Mouse (Mus musculus) limb, embryonic 15.5 days (tissue): ENCODE data around the gene Vapa. TPM values are rescaled to one million over a fixed set of nuclear protein-coding genes. Genes with fewer than 3 reads are reported as not detected.
"Not testable (repeated sequence)": the region's sequence is repeated elsewhere in the genome, so short reads cannot be mapped to it uniquely, and the experiment has no call there.

Source experiments
- ATAC-seq: fragments of 200-750 bp; cut with Nextera tagmentation; 2 replicates; pipeline ENCODE4 v1.8.0; 2017; ENCODE audit warnings: low read depth, moderate TSS enrichment; ENCODE audit not compliant: insufficient number of reproducible peaks, low FRiP score, low TSS enrichment
- H3K27ac ChIP-seq: fragments of 300-500 bp; sonication (generic); 2 replicates; pipeline ENCODE4 v1.5.1; 2015; ENCODE audit warnings: moderate library complexity, mild to moderate bottlenecking, inconsistent platforms
- H3K27me3 ChIP-seq: fragments of 300-500 bp; sonication (generic); 2 replicates; pipeline ENCODE4 v1.6.1; 2015; ENCODE audit warnings: inconsistent platforms
- H3K36me3 ChIP-seq: fragments of 300-500 bp; sonication (generic); 2 replicates; pipeline ENCODE4 v1.6.1; 2015; ENCODE audit warnings: inconsistent platforms
- H3K4me1 ChIP-seq: fragments of 300-500 bp; sonication (generic); 2 replicates; pipeline ENCODE4 v1.6.1; 2015; ENCODE audit warnings: inconsistent platforms
- H3K4me2 ChIP-seq: fragments of 300-500 bp; sonication (generic); 2 replicates; pipeline ENCODE4 v1.6.1; 2015; ENCODE audit warnings: mild to moderate bottlenecking, inconsistent platforms
- H3K4me3 ChIP-seq: fragments of 300-500 bp; sonication (generic); 2 replicates; pipeline ENCODE4 v1.5.1; 2015; ENCODE audit warnings: mild to moderate bottlenecking, inconsistent platforms
- H3K9ac ChIP-seq: fragments of 300-500 bp; sonication (generic); 2 replicates; pipeline ENCODE4 v1.6.1; 2015; ENCODE audit warnings: inconsistent platforms
- H3K9me3 ChIP-seq: fragments of 300-500 bp; sonication (generic); 2 replicates; pipeline ENCODE4 v1.6.1; 2016; ENCODE audit warnings: inconsistent platforms
- WGBS: fragments of 180-500 bp; shearing (Covaris S2); methylation state at CpG from one replicate; pipeline ENCODE4 v1.1.7; 2015; 5-methylcytosine and 5-hydroxymethylcytosine counted together
- polyA plus RNA-seq: library from polyadenylated mRNA; unstranded; fragments of >200 nt; fragmentation: Nextera tagmentation; extraction: Ambion mirVana; gene quantifications from 2 replicates; pipeline ENCODE4 v1.2.1, GENCODE M21; 2015

Gene Vapa
- polyA plus RNA-seq, 1 experiment from 2014 or later = 181 TPM

DNA sequence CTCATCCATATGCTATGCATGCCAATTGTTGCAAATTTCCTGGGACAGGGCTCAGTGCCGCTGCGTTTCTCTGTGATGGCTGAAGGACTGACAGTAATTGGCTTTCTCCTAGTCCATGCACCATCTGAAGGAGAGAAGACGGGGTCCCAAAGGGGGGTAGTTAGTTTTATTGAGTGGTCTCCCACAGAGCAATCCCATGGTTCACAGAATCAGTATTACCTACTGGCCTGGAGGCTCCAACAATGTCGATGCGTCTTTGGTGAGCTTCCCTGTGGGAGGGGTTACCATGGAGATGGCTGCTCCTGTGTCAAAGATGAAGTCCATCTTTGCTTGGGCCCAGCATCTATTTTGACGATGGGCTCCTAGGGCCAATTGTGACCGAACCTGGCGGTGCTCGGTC is 54.6 kb downstream of the Vapa start:
- Histone ChIP-seq H3K4me1 (peaks cover 5% of the 10 kb centered on the region), H3K4me2 (no peak overlapping the region)
- no peak for ATAC-seq

DNA sequence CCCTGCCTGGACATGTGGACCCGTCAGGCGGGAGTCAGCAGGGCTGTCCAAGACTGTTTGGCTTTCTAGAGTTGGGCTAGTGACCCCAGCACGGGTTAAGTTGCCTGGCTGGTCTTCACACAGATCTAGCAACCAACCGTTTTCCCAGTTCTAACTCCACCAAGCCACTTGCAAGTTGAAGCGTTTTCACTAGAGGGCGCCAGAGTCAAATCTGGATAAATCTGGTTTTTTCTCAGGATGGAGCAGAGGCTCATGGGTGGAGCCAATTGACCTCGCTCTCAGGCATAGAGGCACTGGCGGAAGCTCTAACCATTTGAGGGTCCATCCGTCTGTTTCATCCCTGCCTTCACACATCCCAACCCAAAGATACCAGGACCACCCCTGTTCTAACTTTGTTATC is 55.1 kb downstream of the Vapa start:
- no peaks in the 10 kb centered on the region for H3K36me3 ChIP-seq
- no peak for ATAC-seq
- no peak overlapping the region for H3K4me3 ChIP-seq
- H3K27me3 ChIP-seq = no peaks in the 10 kb centered on the region
- 40% methylated on average over 9 of the region's 9 CpGs for WGBS
- H3K4me1 ChIP-seq = peaks cover 5% of the 10 kb centered on the region
- H3K9ac ChIP-seq = no peak overlapping the region
- no peak overlapping the region for H3K4me2 ChIP-seq
- no peak overlapping the region for H3K27ac ChIP-seq
- no peaks in the 10 kb centered on the region for H3K9me3 ChIP-seq

More for the DNA sequence above, 54.6 kb downstream of the Vapa start:
- H3K36me3 ChIP-seq = no peaks in the 10 kb centered on the region
- H3K9me3 ChIP-seq = no peaks in the 10 kb centered on the region
- H3K4me3 ChIP-seq = no peak overlapping the region
- no peak overlapping the region for H3K27ac ChIP-seq
- 71% methylated on average over 9 of the region's 9 CpGs for WGBS
- no peaks in the 10 kb centered on the region for H3K27me3 ChIP-seq
- H3K9ac ChIP-seq = no peak overlapping the region

DNA sequence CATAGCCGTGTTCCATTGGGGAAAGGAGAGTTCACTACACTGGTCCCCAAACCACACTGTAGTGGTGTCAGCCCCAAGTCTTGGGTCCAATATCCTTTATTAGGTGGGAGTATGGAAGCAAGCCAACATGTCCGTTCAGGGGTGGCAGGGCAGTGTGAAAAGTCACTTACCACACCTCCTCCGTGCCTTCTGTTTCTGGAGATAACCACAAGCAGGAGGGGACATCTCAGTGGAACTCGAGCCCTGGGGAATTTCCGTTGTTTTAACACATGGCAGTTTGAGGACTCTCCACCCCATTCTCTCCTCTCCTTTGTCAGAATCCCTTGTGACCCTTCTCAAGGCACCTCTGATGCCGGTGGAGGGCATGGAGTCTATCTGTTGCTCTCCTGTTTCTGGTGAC is 56.1 kb downstream of the Vapa start:
- no peak overlapping the region for H3K9ac ChIP-seq
- WGBS = 74% methylated on average over 6 of the region's 6 CpGs
- peaks cover 5% of the 10 kb centered on the region for H3K4me1 ChIP-seq
- ATAC-seq = no peak
- H3K27ac ChIP-seq = no peak overlapping the region
- no peaks in the 10 kb centered on the region for H3K27me3 ChIP-seq
- no peak overlapping the region for H3K4me2 ChIP-seq
- H3K4me3 ChIP-seq = no peak overlapping the region
- no peaks in the 10 kb centered on the region for H3K36me3 ChIP-seq
- H3K9me3 ChIP-seq = no peaks in the 10 kb centered on the region

DNA sequence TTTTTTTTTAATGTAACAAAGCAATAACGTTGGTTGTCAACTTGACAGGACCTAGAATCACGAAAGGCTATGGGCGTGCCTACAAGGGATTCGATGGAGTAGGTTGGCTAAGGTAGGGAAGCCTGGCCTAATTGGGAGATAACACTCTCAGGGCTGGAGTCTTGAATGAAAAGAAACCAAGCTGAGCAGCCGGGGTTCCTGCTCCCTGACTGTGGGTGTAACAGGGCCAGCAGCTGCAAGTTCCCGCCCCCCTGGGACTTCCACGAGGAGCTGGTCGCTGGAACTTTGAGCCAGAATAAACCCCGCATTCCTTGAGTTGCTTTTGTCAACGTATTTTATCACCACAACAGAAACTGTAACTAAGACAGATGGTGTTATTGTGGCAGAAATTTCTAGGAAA is 56.6 kb downstream of the Vapa start:
- Histone ChIP-seq H3K36me3 (no peaks in the 10 kb centered on the region), H3K27ac (no peak overlapping the region), H3K4me3 (no peak overlapping the region), H3K9ac (no peak overlapping the region), H3K9me3 (no peaks in the 10 kb centered on the region), H3K27me3 (no peaks in the 10 kb centered on the region), H3K4me2 (no peak overlapping the region), H3K4me1 (peaks cover 5% of the 10 kb centered on the region)
- WGBS = 60% methylated on average over 10 of the region's 10 CpGs
- ATAC-seq = no peak

DNA sequence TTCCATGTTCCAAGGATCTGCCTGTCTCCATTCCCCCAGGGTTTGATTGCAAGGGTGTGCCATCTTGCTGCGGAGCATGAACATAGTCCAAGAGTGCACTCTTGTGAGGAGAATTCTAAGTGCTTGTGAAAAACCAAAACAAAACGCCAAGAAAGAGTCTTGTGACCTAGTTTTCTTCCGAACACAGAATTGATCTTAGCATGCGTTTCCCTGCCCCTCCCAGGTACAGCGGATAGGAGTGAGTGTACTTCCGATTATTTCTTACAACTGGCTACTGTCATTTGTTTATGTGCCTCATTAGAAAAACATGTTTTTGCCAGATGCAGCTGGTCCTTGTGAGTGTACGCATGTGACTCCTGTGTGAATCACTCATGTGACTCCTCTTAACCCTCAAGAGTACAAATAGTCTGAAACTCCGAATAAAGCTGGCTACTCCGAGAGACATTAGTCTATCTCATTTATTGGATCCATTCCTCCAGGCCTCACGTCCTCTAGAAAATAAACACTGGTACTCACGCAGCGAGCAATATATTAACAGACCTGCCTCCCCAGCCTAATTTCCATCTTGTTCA is 60.8 kb downstream of the Vapa start:
- Histone ChIP-seq H3K9ac (no peak overlapping the region), H3K4me1 (no peaks in the 10 kb centered on the region), H3K36me3 (no peaks in the 10 kb centered on the region), H3K27me3 (no peaks in the 10 kb centered on the region), H3K4me3 (no peak overlapping the region), H3K4me2 (no peak overlapping the region), H3K9me3 (no peaks in the 10 kb centered on the region), H3K27ac (no peak overlapping the region)
- 70% methylated on average over 12 of the region's 12 CpGs for WGBS
- no peak for ATAC-seq

DNA sequence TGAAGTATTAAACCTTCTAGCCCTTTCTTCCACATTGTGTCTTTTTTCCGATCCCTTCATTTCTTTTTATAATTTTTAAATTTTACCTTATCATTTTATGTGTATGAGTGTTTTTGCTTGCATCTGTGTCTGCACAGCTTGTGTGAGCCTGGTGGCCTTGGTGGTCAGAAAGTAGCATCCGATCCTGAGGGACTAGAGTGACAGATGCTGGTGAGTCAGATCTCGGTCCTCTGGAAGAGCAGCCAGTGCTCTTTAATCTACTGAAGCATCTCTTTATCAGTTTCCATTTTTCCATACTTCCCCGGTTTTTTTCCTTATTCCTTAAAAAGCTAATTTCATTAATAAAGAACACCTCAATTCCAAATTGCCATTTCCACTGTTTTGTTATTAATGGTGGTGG is 63.0 kb downstream of the Vapa start:
- Histone ChIP-seq H3K36me3 (no peaks in the 10 kb centered on the region), H3K4me3 (no peak overlapping the region), H3K27ac (no peak overlapping the region), H3K4me1 (no peaks in the 10 kb centered on the region), H3K9me3 (no peaks in the 10 kb centered on the region), H3K4me2 (no peak overlapping the region), H3K27me3 (no peaks in the 10 kb centered on the region), H3K9ac (no peak overlapping the region)
- ATAC-seq = no peak
- WGBS = 86% methylated on average over 4 of the region's 4 CpGs

DNA sequence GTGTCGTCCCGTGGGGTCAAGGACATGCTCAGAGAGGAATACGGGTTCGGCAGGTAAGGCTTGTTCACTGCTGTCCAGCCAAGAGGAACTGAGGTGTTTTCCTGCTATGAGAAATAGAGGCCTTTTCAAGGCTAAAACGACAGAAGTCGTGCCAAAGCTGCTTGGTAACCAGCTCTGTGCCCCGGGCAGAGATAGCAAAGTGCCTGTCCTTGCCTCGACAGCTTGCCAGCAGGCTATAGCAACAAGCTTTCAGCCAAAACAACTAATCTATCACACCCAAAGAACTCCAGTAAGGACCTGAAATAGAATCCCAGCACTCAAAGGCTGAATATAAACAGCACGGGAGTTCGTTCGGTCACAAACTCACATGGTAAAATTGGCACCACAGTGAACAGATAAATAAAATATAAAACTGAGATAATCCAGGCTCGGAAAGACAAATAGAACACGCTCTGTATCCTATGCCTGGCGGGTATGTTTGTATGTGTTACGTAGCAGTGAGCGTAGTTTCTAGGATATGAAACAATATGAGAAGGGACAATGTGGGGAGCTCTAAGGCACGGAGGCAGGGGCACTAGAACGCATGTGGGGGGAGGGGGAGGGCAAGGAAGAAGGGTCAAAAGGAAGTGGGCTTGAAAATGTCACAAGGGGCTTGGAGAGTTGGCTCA is 64.5 kb downstream of the Vapa start:
- H3K36me3 ChIP-seq = no peaks in the 10 kb centered on the region
- no peak overlapping the region for H3K27ac ChIP-seq
- H3K4me3 ChIP-seq = no peak overlapping the region
- H3K9ac ChIP-seq = no peak overlapping the region
- 72% methylated on average over 18 of the region's 18 CpGs for WGBS
- H3K4me2 ChIP-seq = no peak overlapping the region
- no peaks in the 10 kb centered on the region for H3K4me1 ChIP-seq
- no peaks in the 10 kb centered on the region for H3K27me3 ChIP-seq
- no peaks in the 10 kb centered on the region for H3K9me3 ChIP-seq
- no peak for ATAC-seq

DNA sequence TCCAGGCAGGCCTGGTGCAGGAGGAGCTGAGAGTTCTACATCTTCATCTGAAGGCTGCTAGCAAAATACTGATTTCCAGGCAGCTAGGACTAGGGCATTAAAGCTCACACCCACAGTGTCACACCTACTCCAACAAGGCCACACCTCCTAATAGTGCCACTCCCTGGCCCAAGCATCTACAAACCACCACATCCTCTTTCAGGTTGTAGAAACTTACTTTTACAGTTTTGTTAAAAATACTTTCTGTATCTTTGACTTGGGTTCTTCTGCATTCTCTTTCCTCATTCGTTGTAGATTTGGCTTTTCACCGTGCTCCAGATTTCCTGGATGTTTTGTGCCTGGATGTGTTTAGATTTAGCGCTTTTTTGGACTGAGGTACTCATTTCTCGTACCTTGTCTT is 67.1 kb downstream of the Vapa start:
- not testable (repeated sequence) for ATAC-seq, H3K27ac ChIP-seq, H3K27me3 ChIP-seq, H3K9ac ChIP-seq, H3K36me3 ChIP-seq, H3K4me1 ChIP-seq, H3K9me3 ChIP-seq, H3K4me3 ChIP-seq, H3K4me2 ChIP-seq
- WGBS = 92% methylated on average over 4 of the region's 4 CpGs

DNA sequence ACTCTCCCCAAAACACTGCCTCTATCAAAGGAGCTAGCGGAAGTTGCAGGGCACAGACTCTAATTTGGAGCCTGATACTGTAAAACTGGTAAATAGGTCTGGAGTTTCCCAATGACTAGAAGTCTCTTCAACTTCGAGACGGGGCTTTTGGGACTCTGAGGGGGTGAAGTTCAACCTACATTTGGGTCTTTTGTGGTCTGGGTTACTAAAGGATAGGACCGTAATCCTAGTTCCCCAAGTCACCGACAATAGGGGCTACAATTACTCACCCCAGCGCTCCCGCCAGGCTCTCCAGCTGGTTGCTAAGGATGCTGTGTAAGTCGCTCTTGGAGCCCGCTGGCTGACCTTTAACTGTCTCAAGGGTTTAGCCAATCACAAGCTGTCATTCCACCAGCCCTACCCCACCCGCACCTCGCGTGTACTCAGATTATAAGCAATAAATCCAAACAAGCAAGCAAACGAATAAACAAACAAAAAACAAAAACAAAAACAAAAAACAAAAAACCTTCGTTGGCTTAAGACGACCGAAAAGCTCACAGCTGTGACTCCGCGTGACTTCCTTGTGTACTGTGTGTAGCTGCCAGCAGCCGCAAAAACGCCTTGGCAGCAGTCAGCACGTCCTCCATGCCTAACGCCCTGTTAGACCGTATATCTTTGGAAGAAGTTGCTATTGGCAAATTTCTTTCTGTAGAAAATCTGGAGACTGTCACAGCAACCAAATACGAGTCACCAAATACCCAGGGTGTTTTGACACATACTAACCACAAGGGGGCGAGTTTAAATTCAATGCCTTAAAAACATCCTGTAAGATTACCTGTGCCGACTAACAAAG is 72.7 kb downstream of the Vapa start, which contains the start of gene Tmem232:
Gene Tmem232 (minus strand): TSS at position 342 of the 832 bp plus-strand sequence.
- H3K36me3 ChIP-seq = no peaks in the 10 kb centered on the region
- peak within 1 kb of the TSS; percentile 48 for H3K4me2 ChIP-seq
- peaks cover 10% of the 10 kb centered on the region; the same call in 1 of the 2 replicates for H3K4me1 ChIP-seq
- H3K27me3 ChIP-seq = no peaks in the 10 kb centered on the region
- H3K27ac ChIP-seq = no peak within 1 kb of the TSS
- H3K4me3 ChIP-seq = peak within 1 kb of the TSS; percentile 30
- WGBS = 13% methylated on average over 26 of the region's 26 CpGs
- no peak for ATAC-seq
- H3K9me3 ChIP-seq = no peaks in the 10 kb centered on the region
- no peak within 1 kb of the TSS for H3K9ac ChIP-seq

DNA sequence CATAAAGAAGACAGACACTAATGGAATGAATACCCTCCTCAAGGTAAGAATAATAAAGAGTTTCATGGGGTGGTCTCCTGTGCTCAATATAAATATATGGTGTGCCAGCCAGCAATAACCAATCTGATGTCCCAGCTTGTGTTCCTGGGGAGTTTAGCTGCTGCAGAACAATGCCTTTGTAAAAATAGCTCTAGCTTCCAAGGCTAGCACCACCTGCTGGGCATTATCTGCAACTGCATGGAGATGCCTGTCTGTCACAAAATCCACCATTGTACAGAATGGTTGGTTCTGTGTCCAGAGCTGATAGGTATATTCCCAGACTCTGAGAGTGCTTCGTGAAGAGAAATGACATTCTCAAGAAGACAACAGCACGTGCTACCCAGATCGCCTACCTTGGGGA is 77.2 kb downstream of the Vapa start:
- Histone ChIP-seq H3K4me1 (peaks cover 10% of the 10 kb centered on the region; the same call in 1 of the 2 replicates), H3K27me3 (no peaks in the 10 kb centered on the region), H3K4me2 (no peak overlapping the region), H3K4me3 (no peak overlapping the region), H3K9me3 (no peaks in the 10 kb centered on the region), H3K9ac (no peak overlapping the region), H3K27ac (no peak overlapping the region), H3K36me3 (no peaks in the 10 kb centered on the region)
- WGBS = 22% methylated on average over 3 of the region's 3 CpGs
- ATAC-seq = no peak

DNA sequence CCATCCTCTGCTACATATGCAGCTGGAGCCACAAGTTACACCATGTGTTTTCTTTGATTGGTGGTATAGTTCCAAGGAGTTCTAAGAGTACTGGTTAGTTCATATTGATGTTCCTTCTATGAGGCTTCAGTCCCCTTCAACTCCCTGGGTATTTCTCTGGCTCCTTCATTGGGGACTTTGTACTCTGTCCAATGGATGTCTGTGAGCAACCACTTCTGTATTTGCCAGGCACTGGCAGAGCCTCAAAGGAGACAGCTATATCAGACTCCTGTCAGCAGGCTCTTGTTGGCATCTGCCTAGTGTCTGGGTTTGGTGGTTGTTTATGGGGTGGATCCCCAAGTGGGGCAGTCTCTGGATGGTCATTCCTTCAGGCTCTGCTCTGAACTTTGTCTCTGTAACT is 81.0 kb downstream of the Vapa start:
- H3K36me3 ChIP-seq, H3K27me3 ChIP-seq, H3K4me2 ChIP-seq, H3K9me3 ChIP-seq, H3K9ac ChIP-seq, H3K27ac ChIP-seq, H3K4me3 ChIP-seq, ATAC-seq, H3K4me1 ChIP-seq: not testable (repeated sequence)
